Mouse (Mus musculus): ENCODE results near the gene Sh3rf1. TPM values are rescaled to one million over a fixed set of nuclear protein-coding genes. Genes with fewer than 3 reads are reported as not detected.

Sh3rf1 gene
- polyA plus RNA-seq, 1 experiment, result 13.8 TPM

- H3K4me3 ChIP-seq (ENCODE audit: insufficient read depth, low read length), result no peak overlapping the region
- H3K4me1 ChIP-seq (ENCODE audit: control insufficient read depth, insufficient read depth, low read length), result no peaks in the 10 kb centered on the region
- no peak overlapping the region for H3K27ac ChIP-seq (ENCODE audit: insufficient read depth, low read length)
- TF ChIP-seq CTCF (IDR thresholded peaks at IDR 0.05; ENCODE audit: extremely low read depth, insufficient read depth, low read length), result no peak
- TF ChIP-seq POLR2A (IDR thresholded peaks at IDR 0.05; ENCODE audit: extremely low read depth, insufficient read depth, low read length), result no peak
These were observed 98.1 kb downstream of the Sh3rf1 start for GRCm38 (mm10) chr8:61321780-61322179.

DNA sequence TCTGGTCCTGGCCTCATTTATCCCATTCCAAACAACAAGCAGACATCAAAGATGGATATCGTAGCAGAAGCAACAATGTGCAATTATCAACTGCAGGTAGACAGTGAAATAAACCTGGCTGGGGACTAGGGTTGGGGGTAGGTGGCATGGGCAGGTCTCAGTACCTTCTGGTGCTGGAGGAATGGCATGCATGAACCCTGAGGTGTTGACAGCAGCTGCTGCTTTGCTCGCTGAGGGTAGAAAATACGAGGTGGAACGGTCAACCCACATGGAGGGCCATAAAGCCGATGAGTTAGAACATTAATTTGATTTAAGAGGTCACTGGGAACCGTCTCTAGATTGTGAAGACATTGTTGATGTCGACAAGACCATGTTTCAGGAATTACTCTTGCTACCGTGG lies 98.8 kb downstream of the Sh3rf1 start:
- no peaks in the 10 kb centered on the region for H3K4me1 ChIP-seq (ENCODE audit: control insufficient read depth, insufficient read depth, low read length)
- no peak overlapping the region for H3K27ac ChIP-seq (ENCODE audit: insufficient read depth, low read length)
- TF ChIP-seq CTCF (IDR thresholded peaks at IDR 0.05; ENCODE audit: extremely low read depth, insufficient read depth, low read length) (no peak), POLR2A (IDR thresholded peaks at IDR 0.05; ENCODE audit: extremely low read depth, insufficient read depth, low read length) (no peak)
- no peak overlapping the region for H3K4me3 ChIP-seq (ENCODE audit: insufficient read depth, low read length)

- H3K27ac ChIP-seq (ENCODE audit: insufficient read depth, low read length), result no peak overlapping the region
- no peaks in the 10 kb centered on the region for H3K4me1 ChIP-seq (ENCODE audit: control insufficient read depth, insufficient read depth, low read length)
- H3K4me3 ChIP-seq (ENCODE audit: insufficient read depth, low read length), result no peak overlapping the region
- TF ChIP-seq CTCF (IDR thresholded peaks at IDR 0.05; ENCODE audit: extremely low read depth, insufficient read depth, low read length) (no peak), POLR2A (IDR thresholded peaks at IDR 0.05; ENCODE audit: extremely low read depth, insufficient read depth, low read length) (no peak)
These were observed 100.8 kb downstream of the Sh3rf1 start for GRCm38 (mm10) chr8:61324363-61324914.

- no peak overlapping the region for H3K27ac ChIP-seq (ENCODE audit: insufficient read depth, low read length)
- no peak overlapping the region for H3K4me3 ChIP-seq (ENCODE audit: insufficient read depth, low read length)
- no peaks in the 10 kb centered on the region for H3K4me1 ChIP-seq (ENCODE audit: control insufficient read depth, insufficient read depth, low read length)
- TF ChIP-seq CTCF (IDR thresholded peaks at IDR 0.05; ENCODE audit: extremely low read depth, insufficient read depth, low read length) (no peak), POLR2A (IDR thresholded peaks at IDR 0.05; ENCODE audit: extremely low read depth, insufficient read depth, low read length) (no peak)
These were observed 101.5 kb downstream of the Sh3rf1 start for GRCm38 (mm10) chr8:61325014-61325715.

DNA sequence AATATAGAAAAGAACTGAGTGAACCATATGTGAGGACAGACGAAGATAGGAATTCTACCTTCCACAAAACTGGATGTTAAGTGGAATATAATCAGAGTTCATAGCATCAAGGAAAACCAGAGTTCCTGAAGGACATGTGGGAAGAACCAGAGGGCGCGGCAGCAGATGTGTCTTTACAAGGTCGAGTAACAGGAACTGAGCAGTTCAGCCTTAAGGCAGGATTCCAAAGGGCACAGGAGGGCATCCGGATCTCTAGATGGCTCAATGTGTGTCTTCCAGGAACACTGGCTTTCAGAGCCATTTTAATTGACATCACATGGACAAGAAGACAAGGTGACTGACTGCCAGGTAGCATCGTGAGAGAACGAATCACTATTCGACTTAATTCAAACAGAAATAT lies 102.6 kb downstream of the Sh3rf1 start:
- no peak for TF ChIP-seq POLR2A (IDR thresholded peaks at IDR 0.05; ENCODE audit: extremely low read depth, insufficient read depth, low read length)
- TF ChIP-seq CTCF (IDR thresholded peaks at IDR 0.05; ENCODE audit: extremely low read depth, insufficient read depth, low read length), result no peak
- Histone ChIP-seq H3K27ac (ENCODE audit: insufficient read depth, low read length) (no peak overlapping the region), H3K4me1 (ENCODE audit: control insufficient read depth, insufficient read depth, low read length) (no peaks in the 10 kb centered on the region)

DNA sequence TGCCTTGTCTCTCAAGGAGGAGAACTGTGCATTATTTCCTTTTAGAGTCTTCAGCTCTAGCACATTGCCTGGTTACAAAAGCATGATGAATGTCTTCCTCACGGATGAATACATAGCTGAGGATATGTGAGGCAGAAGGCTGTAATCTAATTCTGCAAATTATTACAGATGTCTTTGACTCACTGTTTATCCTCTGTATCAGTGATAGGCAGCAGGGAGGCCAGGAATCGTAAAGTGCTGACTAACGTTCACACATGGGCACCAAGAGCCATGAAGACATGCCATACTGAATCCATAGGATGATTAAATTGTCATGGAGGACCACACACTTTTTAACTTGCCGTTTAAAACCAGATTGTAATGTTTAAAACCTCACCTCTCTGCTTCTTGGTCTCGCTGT lies 103.7 kb downstream of the Sh3rf1 start:
- no peak overlapping the region for H3K27ac ChIP-seq (ENCODE audit: insufficient read depth, low read length)
- TF ChIP-seq POLR2A (IDR thresholded peaks at IDR 0.05; ENCODE audit: extremely low read depth, insufficient read depth, low read length), result no peak
- TF ChIP-seq CTCF (IDR thresholded peaks at IDR 0.05; ENCODE audit: extremely low read depth, insufficient read depth, low read length), result no peak
- H3K4me3 ChIP-seq (ENCODE audit: insufficient read depth, low read length), result no peak overlapping the region
- H3K4me1 ChIP-seq (ENCODE audit: control insufficient read depth, insufficient read depth, low read length), result no peaks in the 10 kb centered on the region

More for the DNA sequence above, 102.6 kb downstream of the Sh3rf1 start:
- no peak overlapping the region for H3K4me3 ChIP-seq (ENCODE audit: insufficient read depth, low read length)

GRCm38 (mm10) chr8:61339629-61340028 lies 116.0 kb downstream of the Sh3rf1 start:
- no peak for TF ChIP-seq CTCF (IDR thresholded peaks at IDR 0.05; ENCODE audit: extremely low read depth, insufficient read depth, low read length)
- TF ChIP-seq POLR2A (IDR thresholded peaks at IDR 0.05; ENCODE audit: extremely low read depth, insufficient read depth, low read length), result no peak
- Histone ChIP-seq H3K27ac (ENCODE audit: insufficient read depth, low read length) (no peak overlapping the region), H3K4me3 (ENCODE audit: insufficient read depth, low read length) (no peak overlapping the region), H3K4me1 (ENCODE audit: control insufficient read depth, insufficient read depth, low read length) (no peaks in the 10 kb centered on the region)

GRCm38 (mm10) chr8:61340283-61340984 lies 116.8 kb downstream of the Sh3rf1 start:
- no peak overlapping the region for H3K27ac ChIP-seq (ENCODE audit: insufficient read depth, low read length)
- H3K4me3 ChIP-seq (ENCODE audit: insufficient read depth, low read length), result no peak overlapping the region
- no peak for TF ChIP-seq POLR2A (IDR thresholded peaks at IDR 0.05; ENCODE audit: extremely low read depth, insufficient read depth, low read length)
- TF ChIP-seq CTCF (IDR thresholded peaks at IDR 0.05; ENCODE audit: extremely low read depth, insufficient read depth, low read length), result no peak
- H3K4me1 ChIP-seq (ENCODE audit: control insufficient read depth, insufficient read depth, low read length), result no peaks in the 10 kb centered on the region

- Histone ChIP-seq H3K4me1 (ENCODE audit: control insufficient read depth, insufficient read depth, low read length) (no peaks in the 10 kb centered on the region), H3K4me3 (ENCODE audit: insufficient read depth, low read length) (no peak overlapping the region), H3K27ac (ENCODE audit: insufficient read depth, low read length) (no peak overlapping the region)
- TF ChIP-seq CTCF (IDR thresholded peaks at IDR 0.05; ENCODE audit: extremely low read depth, insufficient read depth, low read length), result no peak
- TF ChIP-seq POLR2A (IDR thresholded peaks at IDR 0.05; ENCODE audit: extremely low read depth, insufficient read depth, low read length), result no peak
These were observed 118.1 kb downstream of the Sh3rf1 start for GRCm38 (mm10) chr8:61341587-61342441.

Data from cortical plate, adult 2 months (tissue).